Mouse (Mus musculus) ES-E14 (cell line): ENCODE results near the gene Ush2a.

Experiments
- HCFC1 ChIP-seq: IDR thresholded peaks from 2 replicates; pipeline ENCODE4 v1.6.1; 2012; ENCODE audit warnings: low read length, inconsistent platforms, borderline replicate concordance; ENCODE audit not compliant: insufficient read depth
- MAFK ChIP-seq: IDR thresholded peaks from 2 replicates; pipeline ENCODE4 v1.6.1; 2014; ENCODE audit warnings: mild to moderate bottlenecking, low read depth, low read length, inconsistent platforms; ENCODE audit not compliant: insufficient read depth

DNA sequence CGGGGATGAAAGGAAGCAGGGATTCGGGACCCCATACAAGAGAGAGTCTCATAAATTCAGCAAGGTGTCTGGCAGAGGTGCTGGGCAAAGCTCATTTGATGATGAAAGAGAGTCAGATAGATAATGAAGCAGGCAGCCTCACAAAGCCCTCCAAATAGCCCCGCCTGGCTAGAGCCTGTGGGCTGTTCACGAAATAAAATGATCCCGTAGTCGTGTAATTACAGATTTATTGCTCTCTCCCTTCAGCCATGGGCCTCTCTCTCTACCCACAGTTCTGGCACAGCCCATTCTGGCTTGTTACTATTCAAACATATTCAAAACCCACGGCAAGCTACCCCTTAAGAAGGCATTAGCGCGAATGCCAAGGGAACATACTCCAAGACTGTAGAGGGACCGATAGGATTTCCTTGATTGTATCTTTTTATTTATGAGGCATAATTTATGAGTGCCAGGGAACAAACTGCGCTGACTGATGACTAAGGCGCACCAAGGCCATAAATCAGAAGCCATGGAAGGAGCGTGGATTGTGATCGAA, 675.5 kb downstream of the Ush2a start:
- TF ChIP-seq MAFK (no peak), HCFC1 (no peak)
